Mouse (Mus musculus) neural tube, embryonic 14.5 days (tissue): Measurements from ENCODE around the gene Atad5. TPM values are rescaled to one million over a fixed set of nuclear protein-coding genes. Genes with fewer than 3 reads are reported as not detected.

Experiments used
- ATAC-seq: fragments of 200-750 bp; cut with Nextera tagmentation; 2 replicates; pipeline ENCODE4 v1.8.0; 2017; ENCODE audit warnings: low read depth, mild to moderate bottlenecking, moderate TSS enrichment, moderate library complexity
- H3K27ac ChIP-seq: fragments of 300-500 bp; sonication (generic); 2 replicates; pipeline ENCODE4 v1.5.1; 2014; ENCODE audit warnings: low read depth, mild to moderate bottlenecking, control low read depth, low read length, moderate library complexity, mixed read lengths
- H3K27me3 ChIP-seq: fragments of 300-500 bp; sonication (generic); 2 replicates; pipeline ENCODE4 v1.6.1; 2014; ENCODE audit warnings: low read length; ENCODE audit not compliant: control insufficient read depth, insufficient read depth
- H3K36me3 ChIP-seq: fragments of 300-500 bp; sonication (generic); 2 replicates; pipeline ENCODE4 v1.6.1; 2014; ENCODE audit warnings: low read length, mixed read lengths; ENCODE audit not compliant: control insufficient read depth, insufficient read depth
- H3K4me1 ChIP-seq: fragments of 300-500 bp; sonication (generic); 2 replicates; pipeline ENCODE4 v1.6.1; 2014; ENCODE audit warnings: low read length; ENCODE audit not compliant: control insufficient read depth, insufficient read depth
- H3K4me2 ChIP-seq: fragments of 300-500 bp; sonication (generic); 2 replicates; pipeline ENCODE4 v1.6.1; 2014; ENCODE audit warnings: mild to moderate bottlenecking, low read depth, low read length, control low read depth
- H3K4me3 ChIP-seq: fragments of 300-500 bp; sonication (generic); 2 replicates; pipeline ENCODE4 v1.5.1; 2014; ENCODE audit warnings: low read depth, low read length, control low read depth, mixed read lengths
- H3K9ac ChIP-seq: fragments of 300-500 bp; sonication (generic); replicated peaks from 2 replicates; pipeline ENCODE4 v1.6.1; 2014; ENCODE audit warnings: low read depth, mild to moderate bottlenecking, control low read depth, low read length, mixed read lengths
- H3K9me3 ChIP-seq: fragments of 300-500 bp; sonication (generic); 2 replicates; pipeline ENCODE4 v1.6.1; 2016; ENCODE audit warnings: low read length; ENCODE audit not compliant: control insufficient read depth
- WGBS: fragments of 180-500 bp; shearing (Covaris S2); extraction: QIAGEN DNeasy Blood & Tissue Kit; methylation state at CpG from one replicate; pipeline ENCODE4 v1.1.7; 2014; 5-methylcytosine and 5-hydroxymethylcytosine counted together
- polyA plus RNA-seq: library from polyadenylated mRNA; unstranded; fragments of >200 nt; fragmentation: Nextera tagmentation; extraction: Ambion mirVana; gene quantifications from 2 replicates; pipeline ENCODE4 v1.2.1, GENCODE M21; 2014

The Atad5 gene
- polyA plus RNA-seq: 4.9 and 5.7 TPM in 2 replicates

GRCm38 (mm10) chr11:80088917-80089816 is at the start of gene Atad5:
Gene Atad5, plus strand, starts transcription at chr11:80089400.
- WGBS: 6% methylated on average over 57 of the region's 57 CpGs
- Histone ChIP-seq H3K27ac (no peak within 1 kb of the TSS), H3K4me2 (peak within 1 kb of the TSS; percentile 94), H3K27me3 (no peaks in the 10 kb centered on the region), H3K9me3 (no peaks in the 10 kb centered on the region), H3K9ac (peak within 1 kb of the TSS; percentile 78), H3K36me3 (no peaks in the 10 kb centered on the region), H3K4me1 (peaks cover 5% of the 10 kb centered on the region; the same call in 1 of the 2 replicates), H3K4me3 (peak within 1 kb of the TSS; percentile 96)
- peak; percentile 68; the same call in 1 of the 2 replicates for ATAC-seq

GRCm38 (mm10) chr11:80042615-80043418 is 46.4 kb upstream of the Atad5 start:
- no peak for ATAC-seq
- no peaks in the 10 kb centered on the region for H3K36me3 ChIP-seq
- WGBS: 57% methylated on average over 10 of the region's 10 CpGs
- no peak overlapping the region for H3K9ac ChIP-seq
- H3K4me2 ChIP-seq: no peak overlapping the region
- no peak overlapping the region for H3K4me3 ChIP-seq
- H3K9me3 ChIP-seq: no peaks in the 10 kb centered on the region
- no peaks in the 10 kb centered on the region for H3K27me3 ChIP-seq
- no peak overlapping the region for H3K27ac ChIP-seq
- no peaks in the 10 kb centered on the region for H3K4me1 ChIP-seq

- Histone ChIP-seq H3K27ac (no peak overlapping the region), H3K9me3 (no peaks in the 10 kb centered on the region), H3K4me3 (no peak overlapping the region), H3K36me3 (no peaks in the 10 kb centered on the region), H3K27me3 (no peaks in the 10 kb centered on the region), H3K4me1 (no peaks in the 10 kb centered on the region), H3K9ac (no peak overlapping the region), H3K4me2 (no peak overlapping the region)
- ATAC-seq: no peak
- 85% methylated on average over 8 of the region's 8 CpGs for WGBS
Observed at GRCm38 (mm10) chr11:80043419-80043817, 45.8 kb upstream of the Atad5 start.

- Histone ChIP-seq H3K27me3 (no peaks in the 10 kb centered on the region), H3K9ac (no peak overlapping the region), H3K36me3 (no peaks in the 10 kb centered on the region), H3K4me1 (no peaks in the 10 kb centered on the region), H3K4me3 (no peak overlapping the region), H3K27ac (no peak overlapping the region), H3K9me3 (no peaks in the 10 kb centered on the region), H3K4me2 (no peak overlapping the region)
- WGBS: 90% methylated on average over 7 of the region's 7 CpGs
- ATAC-seq: no peak
Observed at GRCm38 (mm10) chr11:80046856-80047255, 42.3 kb upstream of the Atad5 start.

- no peaks in the 10 kb centered on the region for H3K4me1 ChIP-seq
- 52% methylated on average over 2 of the region's 2 CpGs for WGBS
- no peaks in the 10 kb centered on the region for H3K27me3 ChIP-seq
- H3K36me3 ChIP-seq: no peaks in the 10 kb centered on the region; the same call in 1 of the 2 replicates
- no peak overlapping the region for H3K4me3 ChIP-seq
- H3K9ac ChIP-seq: no peak overlapping the region
- no peaks in the 10 kb centered on the region for H3K9me3 ChIP-seq
- no peak overlapping the region for H3K4me2 ChIP-seq
- ATAC-seq: no peak
- H3K27ac ChIP-seq: no peak overlapping the region
Observed at GRCm38 (mm10) chr11:80050088-80050487, 39.1 kb upstream of the Atad5 start.

- Histone ChIP-seq H3K27ac (no peak overlapping the region), H3K9me3 (no peaks in the 10 kb centered on the region), H3K9ac (no peak overlapping the region), H3K4me2 (no peak overlapping the region), H3K36me3 (no peaks in the 10 kb centered on the region; the same call in none of the 2 replicates), H3K27me3 (no peaks in the 10 kb centered on the region), H3K4me1 (no peaks in the 10 kb centered on the region), H3K4me3 (no peak overlapping the region)
- 76% methylated on average over 7 of the region's 7 CpGs for WGBS
- no peak for ATAC-seq
Observed at GRCm38 (mm10) chr11:80052456-80052855, 36.7 kb upstream of the Atad5 start.

GRCm38 (mm10) chr11:80053171-80053570 is 36.0 kb upstream of the Atad5 start:
- no peak for ATAC-seq
- WGBS: 98% methylated on average over 5 of the region's 5 CpGs
- Histone ChIP-seq H3K36me3 (no peaks in the 10 kb centered on the region; the same call in none of the 2 replicates), H3K4me1 (no peaks in the 10 kb centered on the region), H3K4me2 (no peak overlapping the region), H3K27me3 (no peaks in the 10 kb centered on the region), H3K27ac (no peak overlapping the region), H3K9me3 (no peaks in the 10 kb centered on the region), H3K4me3 (no peak overlapping the region), H3K9ac (no peak overlapping the region)

- H3K27ac ChIP-seq: no peak overlapping the region
- no peaks in the 10 kb centered on the region for H3K27me3 ChIP-seq
- no peaks in the 10 kb centered on the region for H3K4me1 ChIP-seq
- WGBS: 67% methylated on average over 4 of the region's 4 CpGs
- H3K9ac ChIP-seq: no peak overlapping the region
- no peaks in the 10 kb centered on the region; the same call in none of the 2 replicates for H3K36me3 ChIP-seq
- ATAC-seq: no peak
- H3K4me2 ChIP-seq: no peak overlapping the region
- H3K9me3 ChIP-seq: no peaks in the 10 kb centered on the region
- H3K4me3 ChIP-seq: no peak overlapping the region
Observed at GRCm38 (mm10) chr11:80054659-80055058, 34.5 kb upstream of the Atad5 start.

GRCm38 (mm10) chr11:80056141-80056540 is 33.1 kb upstream of the Atad5 start:
- no peak for ATAC-seq
- Histone ChIP-seq H3K9me3 (no peaks in the 10 kb centered on the region), H3K4me2 (no peak overlapping the region), H3K36me3 (no peaks in the 10 kb centered on the region; the same call in none of the 2 replicates), H3K9ac (no peak overlapping the region), H3K27me3 (no peaks in the 10 kb centered on the region), H3K4me3 (no peak overlapping the region), H3K27ac (no peak overlapping the region), H3K4me1 (no peaks in the 10 kb centered on the region)
- WGBS: 85% methylated on average over 9 of the region's 9 CpGs
